Mouse (Mus musculus): Measurements from ENCODE around the gene Bcl7b. TPM values are rescaled to one million over a fixed set of nuclear protein-coding genes. Genes with fewer than 3 reads are reported as not detected.

Gene Bcl7b
- total and polyA plus RNA-seq, 3 experiments = 44.6 to 76.0 TPM; not detected in 1

- TF ChIP-seq USF1 (IDR thresholded peaks at IDR 0.05; ENCODE audit: low read depth, low read length) (peak; percentile 95), RAD21 (IDR thresholded peaks at IDR 0.05; ENCODE audit: low read depth, low read length) (no peak), MAX (IDR thresholded peaks at IDR 0.05; ENCODE audit: low read length) (peak; percentile 93), EP300 (IDR thresholded peaks at IDR 0.05; ENCODE audit: low read depth in 1 of 2, low read length in 2 of 2) (no peak), TAL1 (IDR thresholded peaks at IDR 0.05; ENCODE audit: low read length) (no peak), TBP (IDR thresholded peaks at IDR 0.05; ENCODE audit: low read depth, low read length) (no peak), MXI1 (IDR thresholded peaks at IDR 0.05; ENCODE audit: low read depth, low read length) (peak; percentile 86), KAT2A (conservative IDR thresholded peaks at IDR 0.05; ENCODE audit: low read depth, low read length) (no peak), ETS1 (IDR thresholded peaks at IDR 0.05; ENCODE audit: low read depth, low read length) (peak; percentile 11; the same call in 1 of the 2 replicates), MEF2A (IDR thresholded peaks at IDR 0.05; ENCODE audit: extremely low read depth, insufficient replicate concordance, low read depth, low read length, poor library complexity, severe bottlenecking) (no peak), GATA1 (IDR thresholded peaks at IDR 0.05; ENCODE audit: low read depth, low read length) (no peak), JUND (IDR thresholded peaks at IDR 0.05; ENCODE audit: low read depth, low read length) (no peak), GABPA (IDR thresholded peaks at IDR 0.05; ENCODE audit: low read depth, low read length) (no peak), USF2 (IDR thresholded peaks at IDR 0.05; ENCODE audit: borderline replicate concordance in 1 of 2, insufficient read depth in 1 of 2, low read depth in 1 of 2, low read length in 2 of 2) (peak; percentile 31 to 68; a peak in 3 of 4 replicates), CHD1 (IDR thresholded peaks at IDR 0.05; ENCODE audit: low read depth, low read length) (no peak), NRF1 (IDR thresholded peaks at IDR 0.05; ENCODE audit: insufficient read depth, low read depth, low read length, poor library complexity, severe bottlenecking) (no peak), MYB (IDR thresholded peaks at IDR 0.05; ENCODE audit: low read depth, low read length) (no peak), ZC3H11A (IDR thresholded peaks at IDR 0.05; ENCODE audit: low read depth, low read length) (no peak), ZKSCAN1 (IDR thresholded peaks at IDR 0.05; ENCODE audit: low read depth, low read length) (no peak), CHD2 (IDR thresholded peaks at IDR 0.05; ENCODE audit: low read length) (no peak), MAFK (IDR thresholded peaks at IDR 0.05; ENCODE audit: borderline replicate concordance, low read depth, low read length) (no peak)
Observed at GRCm38 (mm10) chr5:135149053-135149819, 18.8 kb upstream of the Bcl7b start, which contains the start of gene Tbl2 (continued).

GRCm38 (mm10) chr5:135149820-135150178 lies 18.3 kb upstream of the Bcl7b start:
- DNase-seq (ENCODE audit: low read depth, low spot score) = no peak
- H3K36me3 ChIP-seq (ENCODE audit: control insufficient read depth in 1 of 2, insufficient read depth in 2 of 2, low read length in 2 of 2) = peaks cover 2 to 12% of the 10 kb centered on the region in 2 experiments
- H3K27me3 ChIP-seq (ENCODE audit: control insufficient read depth in 1 of 2, insufficient read depth in 2 of 2, low read length in 2 of 2) = no peaks in the 10 kb centered on the region
- peaks cover under 1 to 18% of the 10 kb centered on the region in 2 experiments for H3K4me1 ChIP-seq (ENCODE audit: control insufficient read depth in 1 of 2, insufficient read depth in 2 of 2, low read length in 2 of 2)
- H3K9me3 ChIP-seq (replicated peaks; ENCODE audit: insufficient read depth, low read length) = no peaks in the 10 kb centered on the region
- H3K27ac ChIP-seq (ENCODE audit: control insufficient read depth, low read depth, low read length) = peak overlapping the region; percentile 29; the same call in 1 of the 2 replicates
- TF ChIP-seq SIN3A (IDR thresholded peaks at IDR 0.05; ENCODE audit: low read length) = 0 out of 2 replicates have a peak, but pooled peaks have one; percentile 28
- peak; percentile 32; the same call in 1 of the 2 replicates for TF ChIP-seq MXI1 (IDR thresholded peaks at IDR 0.05; ENCODE audit: low read depth, low read length)
- no peak for TF ChIP-seq MEF2A (IDR thresholded peaks at IDR 0.05; ENCODE audit: extremely low read depth, insufficient replicate concordance, low read depth, low read length, poor library complexity, severe bottlenecking)
- no peak for TF ChIP-seq MYB (IDR thresholded peaks at IDR 0.05; ENCODE audit: low read depth, low read length)
- TF ChIP-seq CHD2 (IDR thresholded peaks at IDR 0.05; ENCODE audit: low read length) = no peak
- TF ChIP-seq E2F4 (IDR thresholded peaks at IDR 0.05; ENCODE audit: borderline replicate concordance, low read depth, low read length) = no peak
- TF ChIP-seq TBP (IDR thresholded peaks at IDR 0.05; ENCODE audit: low read depth, low read length) = no peak
- no peak for TF ChIP-seq ZMIZ1 (IDR thresholded peaks at IDR 0.05; ENCODE audit: low read depth, low read length)
- TF ChIP-seq CTCF (IDR thresholded peaks at IDR 0.05 in 2 of 3, conservative IDR thresholded peaks at IDR 0.05 in 1 of 3; ENCODE audit: control insufficient read depth in 1 of 3, insufficient read depth in 1 of 3, low read depth in 2 of 3, low read length in 3 of 3, poor library complexity in 1 of 3, severe bottlenecking in 1 of 3) = no peak
- no peak for TF ChIP-seq RCOR1 (IDR thresholded peaks at IDR 0.05; ENCODE audit: low read depth, low read length)
- TF ChIP-seq GABPA (IDR thresholded peaks at IDR 0.05; ENCODE audit: low read depth, low read length) = no peak
- no peak for TF ChIP-seq MYC (IDR thresholded peaks at IDR 0.05; ENCODE audit: low read depth, low read length)
- TF ChIP-seq TAL1 (IDR thresholded peaks at IDR 0.05; ENCODE audit: low read length) = no peak
- peak overlapping the region; percentile 92 to 96 for H3K4me3 ChIP-seq (ENCODE audit: control insufficient read depth in 1 of 2, insufficient read depth in 1 of 2, low read depth in 2 of 2, low read length in 2 of 2)
- H3K79me2 ChIP-seq (ENCODE audit: control insufficient read depth, insufficient read depth, low read length, poor library complexity) = peaks cover 12% of the 10 kb centered on the region
- peak overlapping the region; percentile 91 for H3K9ac ChIP-seq (ENCODE audit: control insufficient read depth, low read depth, low read length, poor library complexity, severe bottlenecking)
